Mouse (Mus musculus) cerebellum, adult 9-10 months (tissue): ENCODE measurements around the gene Adora1.

Source experiments
- DNase-seq: peaks from one replicate; pipeline ENCODE4 v3.0.0; 2022

Gene Adora1

GRCm38 (mm10) chr1:134191192-134191591 lies 44.0 kb downstream of the Adora1 start:
- DNase-seq, result no peak

- DNase-seq, result peak; percentile 62
Measured at GRCm38 (mm10) chr1:134188989-134189729, 46.1 kb downstream of the Adora1 start.

- DNase-seq, result no peak
Measured at GRCm38 (mm10) chr1:134188217-134188616, 47.0 kb downstream of the Adora1 start.

GRCm38 (mm10) chr1:134184089-134184488 lies 51.1 kb downstream of the Adora1 start:
- DNase-seq, result no peak

GRCm38 (mm10) chr1:134182025-134182424 lies 53.2 kb downstream of the Adora1 start, which contains the start of gene Chil1:
Chil1 (plus strand) TSS chr1:134182176.
- peak; percentile 55 for DNase-seq

GRCm38 (mm10) chr1:134177976-134178375 lies 57.3 kb downstream of the Adora1 start:
- no peak for DNase-seq

GRCm38 (mm10) chr1:134173081-134173480 lies 62.1 kb downstream of the Adora1 start:
- no peak for DNase-seq

GRCm38 (mm10) chr1:134168985-134169697 lies 66.1 kb downstream of the Adora1 start:
- no peak for DNase-seq

- no peak for DNase-seq
Measured at GRCm38 (mm10) chr1:134168567-134168966, 66.7 kb downstream of the Adora1 start.

- DNase-seq, result peak; percentile 85
Measured at GRCm38 (mm10) chr1:134167416-134168305, 67.6 kb downstream of the Adora1 start.

- no peak for DNase-seq
Measured at GRCm38 (mm10) chr1:134166547-134166946, 68.7 kb downstream of the Adora1 start.

- no peak for DNase-seq
Measured at GRCm38 (mm10) chr1:134164454-134164853, 70.8 kb downstream of the Adora1 start.

- no peak for DNase-seq
Measured at GRCm38 (mm10) chr1:134163476-134163875, 71.8 kb downstream of the Adora1 start.

GRCm38 (mm10) chr1:134162510-134163225 lies 72.6 kb downstream of the Adora1 start:
- no peak for DNase-seq

- DNase-seq, result no peak
Measured at GRCm38 (mm10) chr1:134161399-134161798, 73.8 kb downstream of the Adora1 start.

GRCm38 (mm10) chr1:134160404-134160803 lies 74.8 kb downstream of the Adora1 start:
- no peak for DNase-seq

- no peak for DNase-seq
Measured at GRCm38 (mm10) chr1:134154655-134155054, 80.6 kb downstream of the Adora1 start.

GRCm38 (mm10) chr1:134154121-134154520 lies 81.1 kb downstream of the Adora1 start:
- no peak for DNase-seq

- DNase-seq, result no peak
Measured at GRCm38 (mm10) chr1:134152626-134153590, 82.3 kb downstream of the Adora1 start.

GRCm38 (mm10) chr1:134151655-134152412 lies 83.4 kb downstream of the Adora1 start:
- DNase-seq, result peak; percentile 93
